Mouse (Mus musculus) adrenal gland, postnatal 14 days (tissue): ENCODE results near the gene Anapc11. TPM values are rescaled to one million over a fixed set of nuclear protein-coding genes. Genes with fewer than 3 reads are reported as not detected.

Experiments used
- DNase-seq: peaks from one replicate; pipeline ENCODE4 v3.0.0; 2021; ENCODE audit warnings: mixed read lengths
- total RNA-seq: library from RNA; stranded (reverse); gene quantifications from 2 replicates; pipeline ENCODE4 v1.2.3, GENCODE M21; 2021

The Anapc11 gene
- total RNA-seq, 1 experiment from 2014 or later = 68.3 TPM

DNA sequence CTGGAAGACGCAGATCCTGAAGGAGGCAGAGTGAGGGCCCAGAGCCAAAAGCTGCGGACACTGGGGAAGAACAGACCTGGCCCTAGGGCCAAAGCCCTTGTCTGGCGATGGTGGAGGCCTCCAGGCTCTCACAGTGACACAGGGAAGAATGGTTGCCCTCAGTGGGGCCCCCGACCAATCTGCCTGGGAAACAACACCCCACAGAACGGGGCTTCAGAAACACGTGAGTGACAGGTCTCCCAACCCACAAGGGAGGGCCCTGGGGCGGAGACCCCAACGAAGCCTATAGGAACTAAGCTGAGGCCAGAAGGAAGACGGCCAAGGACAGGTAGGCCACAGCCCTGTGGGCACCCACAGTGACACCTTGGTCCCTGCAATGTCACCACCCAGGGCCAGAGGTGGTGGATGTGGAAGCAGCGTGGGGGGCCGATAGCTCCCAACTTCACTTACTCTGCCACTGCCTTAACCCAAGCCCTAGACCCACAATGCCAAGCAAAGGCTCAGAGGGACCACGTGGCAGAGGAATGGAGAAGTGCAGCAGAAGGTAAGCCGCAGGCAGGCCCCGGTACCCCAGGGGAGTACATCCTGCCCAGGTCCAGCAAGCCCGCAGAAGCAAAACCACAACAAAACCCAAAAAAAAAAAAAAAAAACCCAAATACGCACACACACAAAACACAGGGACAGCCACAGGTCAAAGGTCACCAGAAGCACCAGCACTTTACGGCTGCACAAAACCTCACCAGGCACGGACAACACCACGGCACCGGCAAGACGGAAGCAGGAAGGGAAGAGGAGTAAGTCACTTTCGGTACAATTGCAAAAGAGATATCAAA, 29.5 kb downstream of the Anapc11 start:
- DNase-seq = no peak

DNA sequence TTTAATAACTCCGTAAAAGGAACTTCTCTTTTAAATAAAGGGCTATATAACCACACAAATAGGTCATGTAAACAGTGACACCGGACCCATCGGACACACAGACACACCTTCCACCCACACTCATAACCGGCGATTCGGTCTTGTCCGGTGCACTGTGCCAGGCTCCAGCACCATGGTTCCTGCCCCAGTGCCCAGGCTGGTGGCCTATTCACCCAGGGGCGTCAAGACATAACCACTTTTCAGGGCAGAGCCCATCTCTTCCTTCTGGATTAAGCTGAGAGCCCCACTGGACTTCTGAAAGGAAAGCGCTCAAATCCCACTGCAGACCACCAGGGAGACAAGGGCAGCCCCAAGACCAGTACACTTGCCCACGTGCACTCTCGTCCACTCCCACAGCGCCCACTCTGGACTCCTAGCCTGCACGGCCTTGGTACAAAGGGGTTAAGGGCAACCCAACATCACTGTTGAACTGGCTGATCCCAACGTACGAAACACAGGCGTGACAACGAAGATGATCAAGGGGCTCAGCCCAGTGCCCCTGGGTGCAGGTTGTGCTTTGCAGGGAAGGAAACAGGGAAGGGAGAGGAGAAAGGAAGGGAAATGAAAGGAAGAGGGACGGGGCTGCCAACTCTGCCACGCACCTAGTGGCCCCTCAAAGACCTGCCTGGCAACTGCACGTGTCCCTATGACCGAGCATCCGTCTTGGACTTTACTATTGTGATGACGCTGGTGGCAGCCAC, 30.6 kb downstream of the Anapc11 start:
- DNase-seq = no peak

DNA sequence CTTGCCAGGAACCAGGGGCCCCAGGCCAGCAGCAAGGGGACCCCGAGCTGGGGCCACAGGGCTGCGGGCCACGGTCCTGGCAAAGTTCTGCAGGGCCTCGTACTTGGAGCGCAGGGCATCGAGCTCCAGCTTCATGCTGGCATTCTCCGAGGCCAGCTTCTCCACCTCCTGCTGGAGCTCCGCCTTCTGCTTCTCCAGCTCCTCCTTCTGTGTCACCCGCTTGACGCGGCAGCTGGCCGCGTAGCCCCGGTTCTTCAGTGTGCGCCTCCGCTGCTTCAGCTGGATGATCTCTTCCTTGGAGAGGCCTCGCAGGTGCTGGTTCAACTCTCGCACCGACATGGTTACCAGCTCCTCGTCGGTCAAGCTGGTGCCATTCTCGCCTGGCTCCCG, 31.1 kb downstream of the Anapc11 start:
- peak; percentile 63 for DNase-seq

DNA sequence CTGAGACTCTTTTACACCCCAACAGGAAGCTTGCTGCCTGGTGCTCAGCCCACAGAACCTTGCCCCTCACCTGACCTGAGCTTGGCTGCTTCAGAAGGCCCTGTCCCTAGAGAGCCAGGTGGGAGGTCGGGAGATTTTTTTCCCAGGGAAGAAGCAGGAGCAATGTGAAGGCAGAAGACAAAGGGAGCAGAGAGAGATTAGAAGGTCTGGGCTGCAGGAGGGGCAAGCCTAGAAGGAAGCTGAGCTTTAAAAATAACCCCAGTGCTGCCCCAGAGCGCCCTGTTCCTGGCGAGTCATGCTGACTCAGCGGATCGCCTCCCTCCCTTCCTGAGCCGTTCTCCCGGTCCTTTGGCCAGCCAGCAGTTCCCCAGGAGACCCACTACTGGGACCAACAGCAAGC, 31.7 kb downstream of the Anapc11 start:
- peak; percentile 75 for DNase-seq

DNA sequence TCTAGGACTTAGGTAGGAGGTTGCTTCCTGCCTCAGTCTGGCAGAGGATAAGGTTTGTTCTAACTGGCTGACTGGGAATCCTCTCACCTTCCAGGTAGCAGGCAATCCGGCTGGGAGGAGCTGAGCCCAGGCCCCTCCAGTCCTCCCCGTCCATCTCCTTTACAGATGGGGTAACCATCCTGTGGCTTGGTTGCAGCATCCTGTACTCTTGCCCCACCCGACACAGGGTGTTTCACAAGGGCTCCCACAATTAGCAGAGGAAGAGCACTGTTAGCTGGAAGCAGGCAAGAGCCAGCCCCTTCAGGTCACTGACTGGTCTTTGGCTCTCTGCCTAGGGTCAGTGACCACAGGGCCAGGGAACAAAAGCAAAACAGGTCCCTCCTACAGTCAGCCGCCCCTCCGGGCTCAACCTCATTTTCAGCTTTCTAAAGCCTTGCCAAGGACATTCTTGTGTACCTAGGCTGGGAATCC, 32.2 kb downstream of the Anapc11 start:
- peak; percentile 74 for DNase-seq

DNA sequence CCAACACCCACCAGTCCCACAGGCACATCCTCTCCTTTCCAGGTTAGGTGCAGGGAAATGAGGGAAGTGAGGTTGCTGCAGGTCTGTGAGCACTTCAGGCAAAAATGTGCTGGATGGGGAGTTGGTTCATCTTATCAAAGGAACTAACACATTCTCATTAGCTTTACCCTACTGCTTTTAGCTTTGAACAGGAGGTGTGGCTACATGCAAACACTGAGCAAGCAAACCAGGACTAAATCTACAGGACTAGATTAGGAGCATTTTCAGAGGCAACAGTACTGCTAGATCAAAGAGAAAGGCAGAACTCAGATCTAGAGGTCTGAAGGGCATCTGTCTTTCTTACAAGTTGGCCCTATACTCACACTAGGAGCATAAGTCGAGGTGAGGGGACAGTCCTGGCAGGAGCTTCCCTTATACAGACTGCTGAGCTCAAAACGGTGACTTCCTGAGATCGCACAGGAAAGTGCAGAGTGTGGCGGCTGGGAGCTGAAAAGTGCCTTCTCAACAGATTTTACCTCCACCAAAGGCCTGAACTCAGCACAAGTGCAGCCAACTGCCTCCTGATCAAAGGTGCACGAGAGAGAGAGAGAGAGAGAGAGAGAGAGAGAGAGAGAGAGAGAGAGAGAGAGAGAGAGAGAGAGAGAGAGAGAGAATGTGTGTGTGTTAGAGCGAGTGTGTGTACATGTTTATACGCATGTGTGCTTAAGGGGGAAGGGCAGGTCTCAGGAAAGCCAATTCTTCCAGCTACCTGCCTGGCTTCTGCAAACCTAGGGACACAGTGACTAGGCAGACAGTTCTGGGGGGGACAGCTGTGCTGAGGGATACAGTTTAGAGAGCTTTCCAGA, 32.9 kb downstream of the Anapc11 start:
- no peak for DNase-seq

DNA sequence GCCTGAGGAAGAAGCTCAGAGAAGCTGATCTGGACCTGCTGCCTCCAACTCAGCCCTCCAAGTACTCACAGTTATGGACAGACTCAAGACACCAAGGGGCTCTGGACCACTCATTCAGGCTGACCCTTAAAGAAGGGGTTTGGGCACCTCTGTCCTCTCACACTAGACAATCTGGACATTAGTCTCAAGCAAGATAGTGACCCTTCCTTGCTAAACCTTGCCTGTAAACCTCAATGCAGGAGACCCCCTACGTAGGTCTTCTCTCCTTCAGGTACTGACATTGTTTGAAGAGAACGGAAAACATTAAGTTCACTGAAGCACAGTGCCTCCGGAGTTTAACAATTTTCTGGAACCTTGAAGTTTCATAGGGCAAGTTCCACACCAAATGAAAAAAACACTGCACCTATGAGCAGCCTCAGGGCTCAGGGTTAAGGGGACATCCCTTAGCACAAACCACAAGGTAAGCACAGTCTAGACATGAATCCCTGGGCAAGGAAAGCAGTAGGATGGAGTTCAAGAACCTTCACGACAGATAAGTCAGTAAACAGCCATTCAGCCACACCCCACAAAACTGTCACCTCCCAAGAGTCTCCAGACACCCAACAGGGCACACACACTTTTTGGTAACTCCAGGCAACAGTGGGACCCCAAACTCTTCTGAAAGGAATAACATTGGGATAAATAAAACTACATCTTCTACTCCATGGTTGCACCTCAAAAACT, 33.7 kb downstream of the Anapc11 start:
- peak; percentile 4 for DNase-seq

DNA sequence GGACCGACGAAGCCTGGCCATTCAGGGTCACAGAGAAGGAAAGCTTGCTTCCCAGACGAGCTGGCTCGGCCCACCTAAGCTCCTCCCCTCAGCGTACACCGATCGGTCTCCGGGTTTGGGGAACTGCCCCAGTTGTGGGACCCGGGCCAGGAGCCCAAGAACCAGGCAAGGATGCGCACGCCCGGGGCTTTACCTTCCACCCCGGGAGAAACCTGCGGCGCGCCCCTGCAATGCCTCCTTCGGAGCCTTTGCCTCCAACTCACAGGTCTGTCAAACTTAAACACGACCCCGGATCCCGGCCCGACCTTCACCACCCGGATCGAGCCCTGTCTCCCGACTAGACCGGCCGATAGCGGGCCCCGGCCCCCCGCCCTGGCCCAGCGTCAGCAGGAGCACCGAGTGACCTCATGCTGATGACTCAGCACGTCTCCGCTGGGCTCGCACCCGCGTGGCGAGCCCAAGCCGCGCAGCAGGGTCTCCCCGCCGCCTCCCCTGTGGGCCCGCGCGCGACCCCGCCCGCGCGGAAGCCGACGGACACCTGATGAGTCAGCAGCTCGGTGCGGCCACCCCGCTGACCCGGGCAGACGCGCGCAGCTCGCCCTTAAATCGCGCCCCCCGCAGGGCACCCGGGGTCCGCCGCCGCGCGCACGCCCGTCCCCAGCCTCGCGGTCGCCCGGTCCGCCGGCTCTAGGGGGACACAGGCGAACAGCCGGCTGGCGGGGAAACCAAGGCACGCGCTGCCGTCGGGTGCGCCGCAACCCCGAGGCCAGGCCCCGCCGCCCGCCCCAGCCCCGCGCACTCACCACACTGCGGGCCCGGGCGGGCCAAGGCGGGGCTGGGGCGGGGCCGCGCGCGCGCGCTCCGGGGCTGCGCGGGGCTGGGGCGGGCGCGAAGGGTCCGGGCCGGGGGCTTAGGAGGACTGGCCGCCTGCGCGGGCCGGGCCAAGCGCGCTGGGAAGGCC, 34.6 kb downstream of the Anapc11 start:
- peak; percentile 87 for DNase-seq

DNA sequence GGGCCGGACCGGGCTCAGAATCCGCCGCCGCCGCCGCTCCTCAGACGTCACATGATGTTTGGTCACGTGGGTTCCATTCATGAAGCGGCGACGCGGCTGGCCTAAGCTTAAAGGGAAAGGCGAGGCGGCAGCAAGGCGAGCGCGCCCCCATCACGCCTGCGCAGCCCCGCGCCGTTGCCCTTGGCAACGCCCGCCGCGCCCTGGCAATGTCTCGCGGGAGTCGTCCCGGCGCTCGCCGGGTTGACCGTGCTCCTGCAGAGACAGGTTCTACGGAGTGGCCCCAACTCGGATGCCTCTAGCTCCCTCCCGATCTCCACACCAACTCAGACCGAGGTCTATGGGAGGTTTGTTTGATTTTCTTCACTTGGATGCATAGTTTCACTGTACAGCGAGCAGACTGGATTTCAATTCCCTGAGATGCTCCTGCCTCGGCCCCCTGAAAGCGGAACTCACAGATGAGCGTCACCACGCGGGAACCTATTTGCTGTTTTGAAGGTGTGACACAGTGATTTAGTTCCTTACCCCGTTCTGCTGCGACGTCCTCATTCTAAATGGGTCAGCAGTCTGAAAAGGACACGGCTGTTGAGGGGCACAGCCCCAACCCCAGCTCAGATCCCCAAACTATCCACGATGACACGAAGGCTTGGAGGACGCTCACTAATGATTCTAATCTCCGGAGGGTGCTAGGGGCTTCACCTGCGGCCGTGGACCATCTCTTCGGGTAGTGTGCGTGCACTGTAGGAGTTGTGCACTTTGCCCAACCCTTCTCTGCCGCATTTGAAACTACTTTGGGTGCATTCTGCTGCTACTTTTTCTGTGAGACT, 35.5 kb downstream of the Anapc11 start, which contains the start of gene Mafg:
Mafg (minus strand) TSS at position 81 of the 824 bp plus-strand sequence.
- DNase-seq = peak; percentile 96

DNA sequence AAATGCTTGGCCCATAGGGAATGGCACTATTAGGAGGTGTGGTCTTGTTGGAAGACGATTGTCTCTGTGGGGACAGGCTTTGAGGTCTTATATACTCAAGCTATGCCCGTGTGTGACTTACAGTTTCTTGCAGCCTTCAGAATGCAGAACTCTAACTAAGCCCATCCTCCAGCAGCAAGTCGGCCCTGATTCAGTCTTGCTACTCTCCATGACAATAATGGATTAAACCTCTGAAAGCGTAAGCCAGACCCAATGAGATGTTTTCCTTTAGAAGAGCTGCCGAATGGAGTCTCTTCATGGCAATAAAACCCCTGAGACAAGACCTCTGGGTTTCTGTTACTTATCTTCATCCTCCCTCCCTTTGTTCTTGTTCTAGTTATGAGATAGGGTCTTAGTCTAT, 36.6 kb downstream of the Anapc11 start:
- no peak for DNase-seq

DNA sequence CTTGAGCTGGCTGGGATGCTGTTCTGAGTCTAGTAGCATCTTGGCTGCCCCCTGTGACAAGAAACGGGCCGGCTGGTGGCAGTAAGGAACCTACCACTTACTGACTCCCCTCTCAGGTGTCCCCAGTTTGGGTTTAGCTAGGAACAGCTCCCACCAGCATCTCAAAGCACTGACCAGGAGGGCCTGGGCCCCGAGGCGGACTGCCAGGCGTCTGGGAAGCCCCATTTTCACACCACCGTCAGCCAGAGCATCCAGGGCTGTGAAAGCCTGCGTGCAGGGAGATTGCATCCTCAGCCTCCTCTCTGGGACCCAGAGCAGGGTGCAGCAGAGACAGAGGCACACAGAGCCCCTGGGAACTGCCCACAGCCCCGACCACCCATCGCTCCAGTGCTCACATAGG, 43.0 kb downstream of the Anapc11 start:
- no peak for DNase-seq

DNA sequence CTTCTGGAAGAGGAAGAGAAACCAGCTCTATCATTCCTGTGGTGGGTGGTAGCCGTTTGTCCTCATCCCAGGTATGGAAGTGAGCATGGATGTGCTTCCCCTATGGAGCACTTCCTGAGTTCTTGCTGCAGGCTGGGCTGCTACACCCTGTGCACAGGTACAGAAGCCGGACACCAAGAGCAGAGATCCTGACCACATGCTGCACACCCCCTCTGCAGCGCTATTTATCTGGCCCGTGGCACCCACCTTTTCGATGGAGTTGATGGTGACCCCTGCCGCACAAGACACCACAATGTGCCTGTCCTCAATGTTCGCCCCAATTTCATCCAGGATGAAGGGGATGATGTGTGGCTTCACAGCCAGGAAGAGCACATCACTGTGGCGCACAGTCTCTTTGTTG, 43.6 kb downstream of the Anapc11 start:
- DNase-seq = no peak

DNA sequence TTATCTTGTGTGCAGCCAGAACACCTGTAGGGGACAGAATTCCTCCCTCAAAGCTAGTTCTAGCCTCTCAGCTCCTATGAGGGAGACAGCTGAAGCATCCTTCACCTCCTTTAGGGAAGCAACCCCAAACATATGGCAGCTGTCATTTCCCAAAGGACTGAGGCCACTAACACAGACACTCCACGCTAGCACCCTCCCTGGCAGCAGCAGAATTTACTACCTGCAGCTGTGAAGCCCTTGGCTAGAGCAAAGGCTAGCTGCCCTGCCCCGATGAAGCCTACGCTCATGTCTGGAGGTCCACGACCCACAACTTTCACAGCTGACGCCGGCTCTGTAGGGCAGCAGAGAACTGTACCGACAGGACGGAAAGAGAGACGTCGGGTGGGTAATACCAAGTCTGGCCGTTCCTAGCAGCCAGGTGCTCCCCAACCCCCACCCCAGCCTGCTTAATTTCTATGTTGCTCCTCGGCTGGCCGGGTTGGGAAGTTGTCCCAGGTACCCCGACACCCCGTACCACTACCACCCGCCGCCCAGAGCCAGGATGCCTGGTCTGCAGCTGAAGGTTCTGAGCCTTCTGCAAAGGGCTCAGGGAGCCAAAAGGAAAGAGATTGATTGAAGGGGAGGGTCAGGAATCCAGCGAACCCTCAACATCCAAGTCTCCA, 44.8 kb downstream of the Anapc11 start:
- no peak for DNase-seq

DNA sequence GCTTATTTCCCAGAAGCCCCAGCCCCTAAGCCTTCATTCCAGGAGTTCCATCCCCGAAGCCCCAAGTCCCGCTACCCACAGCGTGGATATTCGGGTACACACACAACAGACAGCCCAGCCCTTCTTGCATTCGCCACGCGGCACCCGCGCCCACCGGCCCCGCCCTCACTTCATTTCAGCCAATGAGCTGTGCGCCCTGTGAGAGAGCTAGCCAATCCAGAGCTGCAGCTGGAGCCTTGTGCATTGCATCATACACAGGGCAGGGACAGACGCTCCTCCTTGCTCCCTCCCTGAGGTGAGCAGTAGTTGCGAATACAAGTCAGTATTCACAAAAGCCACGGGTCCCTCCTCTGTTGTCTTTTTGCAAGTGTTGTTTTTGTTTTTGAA, 45.4 kb downstream of the Anapc11 start, which contains the start of gene Pycr1:
Pycr1 (minus strand) TSS at position 169 of the 387 bp plus-strand sequence.
- peak; percentile 95 for DNase-seq

DNA sequence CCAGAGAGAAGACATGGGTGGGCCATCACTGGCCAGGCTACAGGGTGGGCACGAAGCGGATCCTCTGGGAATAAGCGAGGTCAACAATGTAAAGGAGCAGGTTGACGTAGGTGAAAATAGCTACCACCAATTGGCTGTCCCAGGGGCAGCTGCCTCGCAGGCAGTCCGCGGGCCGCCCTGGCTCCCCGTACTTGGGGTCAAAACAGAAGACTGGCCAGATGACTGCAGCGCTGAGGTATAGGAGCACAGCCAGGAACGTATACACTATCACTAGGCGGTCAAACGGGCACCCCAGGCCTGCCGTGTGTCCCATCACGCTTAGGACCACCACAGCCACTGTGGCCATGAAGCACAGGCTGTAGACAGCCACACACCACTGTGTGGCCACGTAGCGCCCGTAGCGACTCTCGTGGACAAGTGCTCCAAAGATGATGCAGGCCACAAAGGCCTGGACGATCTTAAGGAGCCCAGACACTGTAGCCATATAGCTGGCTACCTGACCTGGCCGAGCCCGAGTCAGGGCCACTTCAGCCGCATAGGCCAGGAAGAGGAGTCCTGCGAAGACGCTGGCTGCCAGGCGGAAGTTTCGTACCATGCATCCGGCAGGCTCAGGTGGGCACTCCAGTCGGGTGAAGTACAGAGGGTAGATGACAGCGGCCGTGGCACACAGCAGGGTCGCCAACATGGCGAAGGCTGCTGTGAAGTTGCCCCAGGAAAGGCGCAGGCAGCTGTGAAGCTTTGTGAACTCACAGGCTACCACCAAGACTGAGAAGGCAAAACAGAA, 49.0 kb downstream of the Anapc11 start:
- no peak for DNase-seq

DNA sequence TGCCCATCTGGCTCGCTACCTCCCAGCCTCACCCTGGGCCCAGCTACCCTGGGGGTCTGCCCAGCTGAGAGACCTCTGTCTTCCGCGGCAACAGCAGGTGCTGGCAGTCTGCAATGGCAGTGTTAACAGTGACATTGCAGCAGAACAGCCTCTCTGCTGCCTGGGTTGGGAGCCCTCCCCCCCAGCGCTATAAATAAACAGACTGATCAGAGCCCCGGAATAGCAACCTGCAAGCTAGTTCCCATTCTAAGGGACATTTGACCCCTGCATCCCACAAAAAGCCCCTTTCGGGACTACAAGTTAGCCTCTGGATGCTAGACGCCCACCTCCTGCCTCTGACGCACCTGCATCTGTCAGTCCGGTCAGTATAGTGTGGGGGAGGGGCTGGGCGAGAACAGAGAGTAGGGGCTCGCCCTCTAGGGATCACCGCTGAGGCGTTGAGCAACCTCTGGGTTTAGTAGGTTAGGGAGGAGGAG, 49.8 kb downstream of the Anapc11 start, which contains the start of gene Myadml2:
Myadml2 (minus strand) TSS at position 158 of the 476 bp plus-strand sequence.
- peak; percentile 44 for DNase-seq

DNA sequence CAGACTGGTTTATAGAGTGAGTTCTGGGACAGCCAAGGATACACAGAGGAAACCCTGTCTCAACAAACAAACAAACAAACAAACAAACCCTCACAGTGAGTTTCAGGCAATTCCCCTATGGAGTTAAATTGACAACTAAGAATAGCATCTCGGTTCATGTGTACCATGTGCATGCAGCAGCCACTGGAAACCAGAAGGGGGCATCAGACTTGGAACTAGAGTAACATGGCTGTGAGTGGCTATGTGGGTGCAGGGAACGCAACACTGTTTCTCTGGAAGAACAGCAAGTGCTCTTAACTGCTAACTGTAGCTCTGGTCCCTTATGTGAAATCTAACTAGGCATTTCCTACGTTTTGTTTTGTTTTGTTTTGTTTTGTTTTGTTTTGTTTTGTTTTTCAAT, 53.7 kb downstream of the Anapc11 start:
- DNase-seq = no peak

DNA sequence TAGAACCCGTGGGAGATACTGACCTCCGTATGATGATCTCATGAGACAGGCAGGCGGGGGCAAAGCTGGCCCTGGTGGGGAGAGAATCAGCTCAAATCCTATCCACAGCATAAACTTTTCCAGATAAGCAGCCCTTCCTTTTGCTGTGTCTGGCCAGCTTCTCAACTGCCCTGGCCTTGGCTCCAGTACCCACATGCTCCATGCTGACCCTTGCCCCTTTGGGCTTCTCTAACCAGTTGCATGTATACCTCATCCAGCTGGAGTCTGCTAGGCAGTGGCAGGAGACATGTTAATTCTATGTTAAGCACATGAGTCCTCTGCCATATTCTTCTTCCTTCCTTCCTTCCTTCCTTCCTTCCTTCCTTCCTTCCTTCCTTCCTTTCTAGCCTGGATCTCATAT, 56.5 kb downstream of the Anapc11 start:
- DNase-seq = no peak
